Mouse (Mus musculus) heart, postnatal 0 days (tissue): ENCODE data around the gene Tcn2.

Source experiments
- CTCF ChIP-seq: IDR thresholded peaks from 2 replicates; pipeline ENCODE4 v1.5.1; 2016; ENCODE audit warnings: antibody characterized with exemption, control low read depth, low read depth
- EP300 ChIP-seq: IDR thresholded peaks from 2 replicates; pipeline ENCODE4 v1.6.1; 2016; ENCODE audit warnings: antibody characterized with exemption, low read depth

GRCm38 (mm10) chr11:3976678-3977077 lies 44.7 kb upstream of the Tcn2 start, which contains the start of gene 4930556J24Rik:
- TF ChIP-seq CTCF (no peak), EP300 (no peak)
